Mouse (Mus musculus) limb, embryonic 13.5 days (tissue): ENCODE measurements around the gene Glo1. TPM values are rescaled to one million over a fixed set of nuclear protein-coding genes. Genes with fewer than 3 reads are reported as not detected.

ENCODE experiments used
- ATAC-seq: fragments of 200-750 bp; cut with Nextera tagmentation; 2 replicates; pipeline ENCODE4 v1.8.0; 2017; ENCODE audit warnings: low read depth, moderate number of reproducible peaks, moderate TSS enrichment; ENCODE audit not compliant: low FRiP score
- H3K27ac ChIP-seq: fragments of 300-500 bp; sonication (generic); 2 replicates; pipeline ENCODE4 v1.5.1; 2015; ENCODE audit warnings: inconsistent platforms, mild to moderate bottlenecking, moderate library complexity
- H3K27me3 ChIP-seq: fragments of 300-500 bp; sonication (generic); 2 replicates; pipeline ENCODE4 v1.6.1; 2015; ENCODE audit warnings: mild to moderate bottlenecking, inconsistent platforms
- H3K36me3 ChIP-seq: fragments of 300-500 bp; sonication (generic); 2 replicates; pipeline ENCODE4 v1.6.1; 2015; ENCODE audit warnings: inconsistent platforms, mild to moderate bottlenecking, moderate library complexity
- H3K4me1 ChIP-seq: fragments of 300-500 bp; sonication (generic); 2 replicates; pipeline ENCODE4 v1.6.1; 2015; ENCODE audit warnings: inconsistent platforms
- H3K4me2 ChIP-seq: fragments of 300-500 bp; sonication (generic); replicated peaks from 2 replicates; pipeline ENCODE4 v1.6.1; 2015; ENCODE audit warnings: inconsistent platforms, mild to moderate bottlenecking, moderate library complexity
- H3K4me3 ChIP-seq: fragments of 300-500 bp; sonication (generic); 2 replicates; pipeline ENCODE4 v1.5.1; 2015; ENCODE audit warnings: moderate library complexity, mild to moderate bottlenecking, inconsistent platforms
- H3K9ac ChIP-seq: fragments of 300-500 bp; sonication (generic); 2 replicates; pipeline ENCODE4 v1.6.1; 2015; ENCODE audit warnings: mild to moderate bottlenecking, inconsistent platforms
- H3K9me3 ChIP-seq: fragments of 300-500 bp; sonication (generic); 2 replicates; pipeline ENCODE4 v1.6.1; 2016; ENCODE audit warnings: inconsistent platforms
- WGBS: fragments of 180-500 bp; shearing (Covaris S2); methylation state at CpG from one replicate; pipeline ENCODE4 v1.1.7; 2015; 5-methylcytosine and 5-hydroxymethylcytosine counted together
- polyA plus RNA-seq: library from polyadenylated mRNA; unstranded; fragments of >200 nt; fragmentation: Nextera tagmentation; extraction: Ambion mirVana; gene quantifications from 2 replicates; pipeline ENCODE4 v1.2.1, GENCODE M21; 2015

The Glo1 gene
- polyA plus RNA-seq, 1 experiment from 2014 or later: 211 TPM

DNA sequence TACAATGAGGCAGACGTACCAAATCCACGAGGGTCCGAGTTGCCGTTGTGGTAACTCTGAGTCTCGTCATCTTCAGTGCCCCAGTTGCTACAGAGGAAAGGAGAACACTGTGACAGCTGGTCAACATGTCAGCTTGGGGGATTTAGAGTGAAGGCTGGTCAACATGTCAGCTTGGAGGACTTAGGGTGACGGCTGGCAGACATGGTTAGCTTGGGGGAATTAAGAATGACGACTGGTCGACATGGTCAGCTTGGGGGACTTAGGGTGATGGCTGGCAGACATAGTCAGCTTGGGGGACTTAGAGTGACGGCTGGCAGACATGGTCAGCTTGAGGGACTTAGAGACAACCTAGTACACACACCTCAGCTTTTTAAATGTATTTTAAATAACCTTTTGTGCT lies 28.9 kb downstream of the Glo1 start:
- no peaks in the 10 kb centered on the region for H3K9me3 ChIP-seq
- ATAC-seq: no peak
- WGBS: 92% methylated on average over 9 of the region's 9 CpGs
- no peak overlapping the region for H3K9ac ChIP-seq
- H3K4me3 ChIP-seq: no peak overlapping the region
- no peaks in the 10 kb centered on the region for H3K4me1 ChIP-seq
- H3K36me3 ChIP-seq: peaks cover 84% of the 10 kb centered on the region
- no peaks in the 10 kb centered on the region for H3K27me3 ChIP-seq
- H3K4me2 ChIP-seq: no peak overlapping the region
- H3K27ac ChIP-seq: no peak overlapping the region

DNA sequence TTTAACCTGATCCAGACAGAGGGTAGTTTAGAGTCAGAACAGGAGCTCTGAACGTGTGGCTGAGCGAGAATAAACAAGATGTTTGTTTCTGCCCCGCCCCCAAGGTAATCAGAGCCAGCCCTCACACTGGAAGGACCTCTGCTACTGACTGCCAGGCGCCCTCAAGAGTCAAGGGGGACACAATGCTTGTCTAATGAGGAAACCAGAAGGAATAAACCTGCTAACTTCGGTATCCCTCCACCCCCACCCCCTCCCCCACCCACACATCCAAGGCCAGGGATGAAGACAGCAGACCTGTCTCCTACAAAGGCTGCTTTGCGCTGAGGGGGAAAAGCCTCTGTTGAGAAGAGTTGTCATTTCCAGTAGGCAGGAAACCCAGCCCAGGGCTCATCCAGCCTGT lies 31.8 kb downstream of the Glo1 start:
- ATAC-seq: no peak
- no peak overlapping the region for H3K9ac ChIP-seq
- H3K4me1 ChIP-seq: no peaks in the 10 kb centered on the region
- H3K4me3 ChIP-seq: no peak overlapping the region
- 33% methylated on average over 6 of the region's 6 CpGs for WGBS
- no peaks in the 10 kb centered on the region for H3K27me3 ChIP-seq
- H3K36me3 ChIP-seq: peaks cover 67% of the 10 kb centered on the region
- no peaks in the 10 kb centered on the region for H3K9me3 ChIP-seq
- H3K27ac ChIP-seq: no peak overlapping the region
- no peak overlapping the region for H3K4me2 ChIP-seq

- H3K27me3 ChIP-seq: no peaks in the 10 kb centered on the region
- no peaks in the 10 kb centered on the region for H3K9me3 ChIP-seq
- H3K4me3 ChIP-seq: no peak overlapping the region
- peaks cover 64% of the 10 kb centered on the region for H3K36me3 ChIP-seq
- H3K4me1 ChIP-seq: no peaks in the 10 kb centered on the region
- ATAC-seq: no peak
- H3K4me2 ChIP-seq: no peak overlapping the region
- 59% methylated on average over 5 of the region's 5 CpGs for WGBS
- H3K27ac ChIP-seq: no peak overlapping the region
- no peak overlapping the region for H3K9ac ChIP-seq
These were observed 32.3 kb downstream of the Glo1 start for GRCm38 (mm10) chr17:30594407-30594806.

DNA sequence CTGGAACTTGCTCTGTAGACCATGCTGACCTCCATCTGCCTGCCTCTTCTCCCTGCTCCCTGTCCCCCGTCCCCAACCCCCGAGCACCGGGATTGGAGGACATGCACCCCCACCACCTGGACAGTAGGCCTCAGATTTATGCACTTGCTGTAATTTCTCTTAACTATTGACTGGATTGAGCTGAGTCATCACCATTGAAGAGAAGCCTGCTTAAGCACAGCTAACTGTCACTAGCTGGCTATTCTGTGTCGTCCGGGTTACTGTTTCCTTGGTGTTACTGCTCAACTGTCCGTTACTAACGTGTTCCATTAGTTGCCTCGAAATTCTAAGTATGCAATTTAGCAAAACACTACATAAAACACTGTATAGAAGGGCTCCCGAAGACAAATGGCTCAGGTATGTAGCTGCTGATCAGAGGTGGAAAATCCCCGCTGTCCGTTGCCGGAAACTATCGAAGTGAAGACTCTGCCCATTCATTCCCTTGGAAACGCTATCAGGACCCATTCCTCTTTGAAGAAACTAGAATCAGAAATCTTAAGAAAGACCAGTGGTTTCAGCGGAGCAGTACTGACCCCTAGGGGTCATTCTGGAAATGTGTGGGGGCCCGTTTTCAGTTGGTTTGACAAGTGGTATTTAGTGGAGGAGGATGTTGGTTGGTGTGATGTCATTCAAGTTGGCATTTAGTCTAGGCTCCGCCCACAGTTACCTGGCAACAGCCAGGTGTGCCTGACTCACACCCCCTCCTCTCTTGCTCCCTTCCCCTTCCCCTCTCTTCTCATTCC lies 36.1 kb downstream of the Glo1 start:
- no peaks in the 10 kb centered on the region for H3K9me3 ChIP-seq
- WGBS: 63% methylated on average over 17 of the region's 17 CpGs

GRCm38 (mm10) chr17:30583258-30584001 lies 43.2 kb downstream of the Glo1 start:
- no peaks in the 10 kb centered on the region for H3K4me1 ChIP-seq
- no peaks in the 10 kb centered on the region for H3K27me3 ChIP-seq
- H3K36me3 ChIP-seq: no peaks in the 10 kb centered on the region
- H3K4me3 ChIP-seq: no peak overlapping the region
- no peaks in the 10 kb centered on the region for H3K9me3 ChIP-seq
- WGBS: 74% methylated on average over 2 of the region's 2 CpGs
- no peak for ATAC-seq
- H3K27ac ChIP-seq: no peak overlapping the region
- no peak overlapping the region for H3K4me2 ChIP-seq
- no peak overlapping the region for H3K9ac ChIP-seq

More for the DNA sequence above, 36.1 kb downstream of the Glo1 start:
- Histone ChIP-seq H3K36me3 (peaks cover 31% of the 10 kb centered on the region), H3K27ac (no peak overlapping the region), H3K4me1 (no peaks in the 10 kb centered on the region), H3K4me3 (no peak overlapping the region), H3K27me3 (no peaks in the 10 kb centered on the region), H3K9ac (no peak overlapping the region), H3K4me2 (no peak overlapping the region)
- no peak; the same call in 1 of the 2 replicates for ATAC-seq

- 74% methylated on average over 3 of the region's 3 CpGs for WGBS
- Histone ChIP-seq H3K27ac (no peak overlapping the region), H3K4me1 (0 out of 2 replicates have a peak, but pooled peaks cover under 1% of the 10 kb centered on the region), H3K36me3 (no peaks in the 10 kb centered on the region), H3K9ac (no peak overlapping the region), H3K4me3 (no peak overlapping the region), H3K4me2 (no peak overlapping the region), H3K9me3 (no peaks in the 10 kb centered on the region), H3K27me3 (no peaks in the 10 kb centered on the region)
- no peak for ATAC-seq
These were observed 44.4 kb downstream of the Glo1 start for GRCm38 (mm10) chr17:30582313-30582712.

DNA sequence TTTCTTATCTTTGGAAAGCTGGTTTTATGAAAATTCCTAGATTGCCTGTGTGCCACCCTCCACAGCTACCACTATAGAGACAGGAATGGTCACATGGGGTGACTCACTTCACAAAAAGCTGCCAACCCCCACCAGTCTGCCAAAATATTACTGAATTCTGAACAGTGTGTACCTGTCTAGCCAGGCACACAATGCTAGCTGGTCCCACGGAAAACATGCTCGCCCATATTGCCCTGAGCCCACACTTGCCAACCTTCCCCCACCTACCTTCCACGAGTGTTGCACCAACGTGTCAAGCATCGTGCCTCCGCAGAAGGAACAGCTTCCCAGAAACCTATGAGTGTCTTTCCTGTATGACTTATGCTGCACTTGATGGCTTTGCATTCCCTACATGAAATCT lies 45.5 kb downstream of the Glo1 start:
- 81% methylated on average over 6 of the region's 6 CpGs for WGBS
- H3K9ac ChIP-seq: no peak overlapping the region

GRCm38 (mm10) chr17:30580781-30581180 lies 45.9 kb downstream of the Glo1 start:
- Histone ChIP-seq H3K4me1 (peaks cover 5% of the 10 kb centered on the region), H3K27me3 (no peaks in the 10 kb centered on the region), H3K9me3 (no peaks in the 10 kb centered on the region), H3K27ac (no peak overlapping the region), H3K9ac (no peak overlapping the region), H3K36me3 (no peaks in the 10 kb centered on the region), H3K4me3 (no peak overlapping the region), H3K4me2 (no peak overlapping the region)
- 67% methylated on average over 1 of the region's 1 CpGs for WGBS
- ATAC-seq: no peak

More for the DNA sequence above, 45.5 kb downstream of the Glo1 start:
- H3K27ac ChIP-seq: no peak overlapping the region
- H3K4me1 ChIP-seq: peaks cover 5% of the 10 kb centered on the region
- no peaks in the 10 kb centered on the region for H3K9me3 ChIP-seq
- no peaks in the 10 kb centered on the region for H3K36me3 ChIP-seq
- no peak for ATAC-seq
- H3K27me3 ChIP-seq: no peaks in the 10 kb centered on the region
- H3K4me2 ChIP-seq: no peak overlapping the region
- no peak overlapping the region for H3K4me3 ChIP-seq

DNA sequence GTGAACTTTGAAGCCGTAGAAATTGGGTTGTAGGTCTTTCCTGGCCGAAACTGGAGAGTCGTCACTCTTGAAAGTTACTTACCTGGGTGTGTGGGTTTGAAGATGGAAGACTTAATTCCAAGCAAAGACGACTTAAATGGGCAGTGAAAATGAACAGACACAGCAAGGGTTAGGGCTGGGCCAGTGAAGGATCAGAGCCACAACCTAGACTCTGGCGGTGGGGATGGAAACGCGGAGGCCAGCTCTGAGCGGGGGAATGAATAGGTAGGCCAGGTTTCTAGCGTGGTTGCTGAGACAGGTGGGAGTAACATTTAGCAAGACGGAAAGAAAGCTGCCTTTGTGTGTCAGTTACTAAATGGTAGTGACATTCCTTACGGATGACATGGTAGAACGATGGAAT lies 49.7 kb downstream of the Glo1 start:
- H3K36me3 ChIP-seq: no peaks in the 10 kb centered on the region
- H3K4me2 ChIP-seq: peak overlapping the region; percentile 68
- no peaks in the 10 kb centered on the region for H3K9me3 ChIP-seq
- H3K4me3 ChIP-seq: peak overlapping the region; percentile 73
- no peaks in the 10 kb centered on the region for H3K27me3 ChIP-seq
- H3K27ac ChIP-seq: no peak overlapping the region
- H3K4me1 ChIP-seq: peaks cover 23% of the 10 kb centered on the region
- no peak for ATAC-seq
- WGBS: 64% methylated on average over 12 of the region's 12 CpGs
- H3K9ac ChIP-seq: peak overlapping the region; percentile 74

DNA sequence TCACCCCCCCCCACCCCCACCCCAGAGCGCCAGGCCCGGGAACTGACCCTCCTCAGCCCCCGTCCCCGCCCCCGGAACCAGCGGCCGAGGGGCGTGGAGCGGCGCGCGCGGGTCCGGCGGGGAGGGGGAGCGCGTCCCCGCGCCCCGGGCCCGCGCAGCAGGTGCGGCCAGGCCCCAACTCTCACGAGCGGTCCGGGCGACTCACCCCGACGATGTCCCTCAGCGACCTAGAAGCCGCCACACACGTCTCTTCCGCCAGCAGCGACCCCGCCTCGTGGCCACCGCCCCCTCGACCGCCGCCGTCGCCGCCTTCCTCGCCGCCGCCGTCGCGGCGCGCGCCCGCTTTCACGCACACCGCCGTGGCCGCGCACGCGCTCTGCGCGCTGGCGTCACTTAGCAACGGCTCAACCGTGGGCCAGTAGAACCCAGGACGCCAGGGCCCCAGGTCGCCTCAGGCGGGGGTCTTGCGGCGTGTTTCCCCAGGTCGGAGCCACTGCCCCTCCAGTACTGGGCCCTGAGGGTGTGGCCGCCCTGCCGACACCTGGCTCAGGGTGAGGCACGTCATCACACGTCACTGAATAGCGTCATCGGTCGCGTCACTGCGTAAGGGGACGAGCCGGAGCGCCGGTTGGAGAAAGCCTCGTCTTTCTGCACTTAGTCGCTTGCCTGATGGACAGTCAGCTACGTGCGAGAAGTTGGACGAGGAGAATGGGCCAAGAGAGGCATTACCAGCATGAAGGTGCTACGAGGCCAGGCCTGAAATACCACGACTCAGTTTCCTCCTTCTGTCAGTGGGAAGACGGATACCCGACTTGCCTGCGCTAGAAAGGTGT lies 50.5 kb downstream of the Glo1 start, which contains the start of gene Btbd9:
TSS of gene Btbd9 (minus strand) at position 548 of the 833 bp plus-strand sequence.
- no peaks in the 10 kb centered on the region for H3K27me3 ChIP-seq
- no peaks in the 10 kb centered on the region for H3K9me3 ChIP-seq
- H3K4me1 ChIP-seq: peaks cover 23% of the 10 kb centered on the region
- peak within 1 kb of the TSS; percentile 74 for H3K9ac ChIP-seq
- peak within 1 kb of the TSS; percentile 73 for H3K27ac ChIP-seq
- H3K36me3 ChIP-seq: no peaks in the 10 kb centered on the region
- peak; percentile 89 for ATAC-seq
- WGBS: under 1% methylated on average over 77 of the region's 94 CpGs
- H3K4me2 ChIP-seq: peak within 1 kb of the TSS; percentile 68
- H3K4me3 ChIP-seq: peak within 1 kb of the TSS; percentile 73

DNA sequence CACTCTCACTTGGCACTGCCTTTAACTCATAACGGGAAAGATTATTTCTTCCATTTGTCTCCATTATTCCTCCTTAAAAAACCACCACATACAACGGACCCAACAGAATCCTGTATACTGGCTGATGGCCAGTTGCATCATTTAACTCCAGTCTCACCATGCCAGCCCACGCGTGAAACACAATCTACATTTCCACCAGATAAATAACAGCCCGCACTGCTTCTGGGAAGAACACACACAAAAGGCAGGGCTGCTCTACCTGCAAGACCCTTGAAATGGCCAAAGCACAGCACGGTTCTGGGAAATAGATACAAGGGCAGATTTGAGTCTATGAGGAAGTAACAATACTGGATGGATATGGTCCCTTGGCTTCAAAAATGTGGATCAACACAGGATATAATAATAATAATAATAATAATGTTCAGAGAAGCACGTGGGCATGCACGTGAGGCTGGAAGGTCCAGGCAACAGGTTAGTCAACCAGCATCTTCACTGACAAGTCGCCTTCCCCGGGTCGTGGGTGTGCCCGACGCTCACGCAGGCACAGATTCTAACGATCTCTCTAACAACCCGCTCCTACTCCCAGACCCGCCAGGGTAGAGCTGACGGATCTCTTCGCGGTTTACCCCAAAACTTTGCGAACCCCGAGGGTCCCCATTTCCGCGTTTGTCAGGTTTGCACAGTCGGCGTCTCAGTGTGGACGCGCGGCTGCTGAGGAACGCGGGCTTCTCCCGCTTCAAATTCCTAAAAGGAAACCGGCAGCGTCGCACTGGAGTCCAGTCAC lies 51.4 kb downstream of the Glo1 start:
- peak; percentile 38 for ATAC-seq
- 8% methylated on average over 35 of the region's 35 CpGs for WGBS
- H3K4me1 ChIP-seq: peaks cover 29% of the 10 kb centered on the region

More for the DNA sequence above, 51.4 kb downstream of the Glo1 start:
- H3K27ac ChIP-seq: peak overlapping the region; percentile 73; the same call in 1 of the 2 replicates
- H3K27me3 ChIP-seq: no peaks in the 10 kb centered on the region
- no peaks in the 10 kb centered on the region for H3K36me3 ChIP-seq
- no peaks in the 10 kb centered on the region for H3K9me3 ChIP-seq
- peak overlapping the region; percentile 68 for H3K4me2 ChIP-seq
- peak overlapping the region; percentile 74 for H3K9ac ChIP-seq
- H3K4me3 ChIP-seq: peak overlapping the region; percentile 73
